Mouse (Mus musculus) liver, adult 2 months (tissue): Measurements from ENCODE around the gene Rbl1.

ENCODE experiments used
- CTCF ChIP-seq: fragments of 200-500 bp; IDR thresholded peaks from 2 replicates; pipeline ENCODE4 v1.5.1; 2011; ENCODE audit warnings: low read depth, low read length, control low read depth
- POLR2A ChIP-seq: fragments of 200-500 bp; IDR thresholded peaks from 2 replicates; pipeline ENCODE4 v1.6.1; 2011; ENCODE audit warnings: low read length, control low read depth; ENCODE audit not compliant: insufficient read depth; ENCODE audit errors: extremely low read depth

DNA sequence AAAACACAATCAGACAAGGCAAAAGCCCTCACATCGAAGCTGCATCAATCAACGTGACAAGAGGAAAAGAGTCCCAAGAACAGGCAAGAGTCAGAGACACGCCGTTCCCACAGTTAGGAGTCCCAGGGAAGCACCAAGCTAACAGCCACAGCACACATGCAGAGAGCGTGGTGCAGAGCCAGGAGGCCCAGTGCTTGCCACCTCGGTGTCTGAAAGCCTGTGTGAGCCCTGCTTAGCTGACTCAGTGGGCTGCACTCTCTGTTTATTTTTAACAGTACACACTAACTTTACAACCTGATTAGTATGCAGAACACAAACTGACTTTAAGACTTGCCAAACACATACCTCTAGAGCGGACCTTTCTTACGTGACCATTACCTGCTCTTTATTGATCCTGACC lies 99.9 kb downstream of the Rbl1 start:
- TF ChIP-seq POLR2A (no peak), CTCF (no peak)
